Comparison of ENCODE assay signal across 15 mouse cellular contexts in the genomic region with DNA sequence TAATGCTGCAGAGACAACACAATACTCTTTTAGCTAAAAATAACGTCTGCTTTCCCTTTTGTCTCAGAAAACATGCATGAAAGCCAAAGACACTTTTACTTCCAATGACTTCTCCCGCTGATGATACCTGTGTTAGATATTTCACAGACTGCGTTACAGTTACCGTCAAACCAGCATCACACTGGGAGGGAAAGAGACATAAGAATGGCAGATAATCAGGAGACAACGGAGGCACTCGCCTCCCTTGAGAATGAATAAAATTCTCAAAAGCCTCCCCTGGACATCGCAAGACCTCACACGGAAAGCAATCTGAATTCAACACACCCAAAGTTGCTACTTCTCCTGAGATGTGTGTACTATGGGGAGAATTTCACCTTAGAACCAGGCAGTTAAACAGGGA.
"Had no signal": no experiment of that assay in that cellular context is flagged by ENCODE, and none has a peak within 500 bp of the region (broad histone marks: within the 10 kb centered on the region; RNA-seq: fewer than 3 reads in every experiment).

No protein-coding gene starts in this region.

- DNase-seq: heart, postnatal 10 days; heart, postnatal 14 days; heart, postnatal 36 days; kidney, adult 11 months; kidney, adult 18-20 months; kidney, adult 2 months; kidney, adult 8-10 months; kidney, adult 9 months; kidney, postnatal 10 days; kidney, postnatal 14 days; kidney, postnatal 25 days; kidney, postnatal 36 days; kidney, postnatal 4 days; layer of hippocampus, adult 9-11 months; layer of hippocampus, postnatal 36 days had no signal
